Mouse (Mus musculus): ENCODE data around the gene Sox5. TPM values are rescaled to one million over a fixed set of nuclear protein-coding genes. Genes with fewer than 3 reads are reported as not detected.

Gene Sox5
- polyA plus RNA-seq, 1 experiment from 2014 or later = 38.9 TPM

DNA sequence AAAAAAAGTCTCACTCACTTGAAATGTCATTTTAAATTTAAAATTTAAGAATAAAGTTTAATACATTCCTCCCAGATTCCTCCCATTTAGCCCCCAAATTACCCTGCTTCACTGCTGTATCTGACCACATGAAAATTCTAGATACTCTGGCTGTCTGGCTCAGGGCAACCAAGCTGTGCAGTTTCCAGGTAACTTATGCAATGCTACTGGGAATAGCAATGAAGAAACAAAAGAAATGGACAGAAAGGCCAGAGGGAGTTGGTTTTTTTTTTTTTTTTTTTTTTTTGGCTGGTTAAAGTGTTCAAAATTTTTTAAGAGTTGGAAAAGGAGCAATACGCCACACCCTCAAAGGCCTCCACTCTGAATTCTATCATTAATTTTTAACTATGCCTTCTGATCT lies 73.8 kb downstream of the Sox5 start:
- Histone ChIP-seq H3K9me3 (no peaks in the 10 kb centered on the region), H3K4me2 (no peak overlapping the region), H3K27me3 (no peaks in the 10 kb centered on the region), H3K27ac (replicated peaks) (no peak overlapping the region), H3K36me3 (no peaks in the 10 kb centered on the region), H3K9ac (no peak overlapping the region), H3K4me1 (replicated peaks) (peaks cover 8% of the 10 kb centered on the region), H3K4me3 (no peak overlapping the region)
- 100% methylated on average over 1 of the region's 1 CpGs for WGBS
- no peak for ATAC-seq (ENCODE audit: low FRiP score, low read depth)

DNA sequence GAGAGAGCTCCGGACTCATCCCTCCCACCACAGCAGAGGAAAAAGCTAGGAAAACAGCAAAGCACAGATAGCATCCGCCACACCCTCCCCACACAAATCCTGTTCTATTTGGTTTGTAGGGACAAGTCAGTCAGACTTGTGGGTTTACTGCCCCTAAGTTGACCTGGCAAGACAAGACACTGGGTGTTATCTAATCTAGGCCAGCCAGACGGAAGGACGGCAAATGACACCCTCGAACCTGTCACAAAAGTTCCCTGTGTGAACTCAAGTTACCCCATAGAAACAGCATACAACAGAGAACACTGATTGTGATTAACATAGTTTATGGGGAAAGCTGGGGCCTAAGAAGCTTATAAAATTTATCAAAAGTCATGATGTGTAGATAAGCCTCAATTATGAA lies 76.8 kb downstream of the Sox5 start:
- H3K9ac ChIP-seq = no peak overlapping the region
- no peak overlapping the region for H3K4me2 ChIP-seq
- no peaks in the 10 kb centered on the region for H3K36me3 ChIP-seq
- WGBS = 92% methylated on average over 5 of the region's 5 CpGs
- no peaks in the 10 kb centered on the region for H3K9me3 ChIP-seq
- no peak overlapping the region for H3K27ac ChIP-seq (replicated peaks)
- ATAC-seq (ENCODE audit: low FRiP score, low read depth) = no peak
- H3K4me1 ChIP-seq (replicated peaks) = no peaks in the 10 kb centered on the region
- H3K4me3 ChIP-seq = no peak overlapping the region
- no peaks in the 10 kb centered on the region for H3K27me3 ChIP-seq

DNA sequence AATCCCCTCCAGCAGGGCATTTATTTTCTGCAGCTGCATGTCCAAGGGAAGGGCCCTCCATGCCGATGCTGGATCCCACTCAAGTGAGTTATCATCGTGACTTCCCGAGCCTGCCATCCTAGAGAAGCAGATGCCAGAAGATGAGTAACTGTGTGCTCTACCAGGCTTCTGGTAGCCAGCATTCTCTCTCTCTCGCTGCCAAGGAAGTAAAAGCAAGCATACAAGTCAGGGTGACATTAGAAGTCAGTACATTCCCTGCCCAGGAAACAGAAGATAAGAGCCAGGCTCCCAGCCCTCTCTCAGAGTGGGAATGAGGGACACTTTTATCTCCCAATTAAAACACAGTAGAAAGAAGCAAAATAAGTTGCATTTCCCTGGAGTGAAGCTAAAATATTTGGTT lies 86.1 kb downstream of the Sox5 start:
- Histone ChIP-seq H3K4me2 (no peak overlapping the region), H3K27ac (replicated peaks) (no peak overlapping the region), H3K27me3 (no peaks in the 10 kb centered on the region), H3K36me3 (no peaks in the 10 kb centered on the region), H3K4me3 (no peak overlapping the region), H3K4me1 (replicated peaks) (no peaks in the 10 kb centered on the region), H3K9me3 (no peaks in the 10 kb centered on the region), H3K9ac (no peak overlapping the region)
- no peak for ATAC-seq (ENCODE audit: low FRiP score, low read depth)
- 80% methylated on average over 4 of the region's 4 CpGs for WGBS

DNA sequence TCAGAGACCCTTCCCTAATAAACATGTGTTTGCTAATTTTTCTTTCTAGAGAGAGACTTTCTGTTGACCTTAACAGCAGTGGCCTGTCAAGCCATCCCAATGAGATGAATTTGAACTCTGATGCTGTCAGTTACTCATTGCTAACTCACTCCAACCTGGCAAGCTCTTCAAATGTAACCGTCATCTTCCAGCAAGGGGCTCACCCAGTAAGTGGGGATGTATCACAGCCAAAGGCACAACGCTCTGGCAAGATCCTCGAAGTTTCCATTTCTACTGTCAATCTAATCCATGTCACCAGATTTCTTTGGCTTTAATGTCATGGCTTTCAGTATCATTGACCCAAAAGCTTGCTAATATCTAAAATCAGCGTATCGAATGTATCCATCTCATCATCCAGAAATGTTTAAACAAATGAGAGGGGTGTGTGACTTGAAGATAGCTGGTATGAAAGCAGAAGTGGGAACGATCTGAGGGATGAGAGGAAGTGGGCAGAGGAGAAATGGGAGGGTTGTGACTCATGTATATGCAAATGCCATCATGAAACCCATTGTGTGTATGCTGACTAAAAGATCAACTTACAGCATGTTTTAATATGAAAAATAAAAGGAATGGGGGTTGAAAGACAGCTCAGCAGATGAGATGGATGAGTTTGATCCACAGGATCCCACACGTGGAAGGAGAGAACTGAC lies 88.4 kb downstream of the Sox5 start:
- WGBS = 90% methylated on average over 7 of the region's 7 CpGs
- Histone ChIP-seq H3K9ac (no peak overlapping the region), H3K9me3 (no peaks in the 10 kb centered on the region), H3K36me3 (no peaks in the 10 kb centered on the region), H3K4me1 (replicated peaks) (no peaks in the 10 kb centered on the region), H3K4me3 (no peak overlapping the region), H3K27me3 (no peaks in the 10 kb centered on the region), H3K4me2 (no peak overlapping the region), H3K27ac (replicated peaks) (no peak overlapping the region)
- ATAC-seq (ENCODE audit: low FRiP score, low read depth) = no peak

DNA sequence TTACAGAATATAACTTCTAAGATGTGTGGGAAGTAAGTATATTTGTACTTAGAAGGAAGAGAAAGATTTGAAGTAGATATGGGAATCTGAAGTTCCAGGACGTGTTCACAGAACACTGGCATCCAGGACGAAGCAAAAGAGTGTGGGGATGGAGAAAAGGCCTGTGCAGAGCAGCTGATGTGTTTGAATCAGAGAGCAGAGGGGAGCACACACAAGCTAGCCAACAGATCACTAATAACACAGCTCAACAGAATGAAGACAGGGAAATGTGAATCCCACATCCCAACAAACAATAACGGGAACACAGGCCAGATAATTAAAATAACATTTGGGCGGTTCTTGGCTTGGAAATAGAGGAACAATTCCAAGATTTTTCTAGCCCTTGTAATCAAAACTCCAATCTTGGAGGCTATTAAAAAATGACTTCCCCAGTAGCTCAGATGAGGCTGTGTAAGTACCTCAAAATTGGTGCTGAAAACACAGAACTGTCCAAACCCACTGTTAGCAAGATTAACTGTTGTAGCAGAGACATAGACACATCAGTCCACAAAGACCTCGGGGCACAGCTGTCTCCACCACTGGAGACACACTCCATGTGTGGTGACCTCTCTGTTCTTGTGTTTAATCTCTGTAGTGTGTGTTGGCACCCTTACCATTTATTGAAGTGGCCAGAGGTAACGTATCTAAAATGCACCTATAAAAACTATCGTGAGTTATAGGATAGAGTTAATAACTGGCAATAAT lies 90.3 kb downstream of the Sox5 start:
- Histone ChIP-seq H3K4me1 (replicated peaks) (no peaks in the 10 kb centered on the region), H3K4me2 (no peak overlapping the region), H3K27ac (replicated peaks) (no peak overlapping the region), H3K4me3 (no peak overlapping the region), H3K9me3 (no peaks in the 10 kb centered on the region), H3K36me3 (no peaks in the 10 kb centered on the region), H3K27me3 (no peaks in the 10 kb centered on the region), H3K9ac (no peak overlapping the region)
- 79% methylated on average over 7 of the region's 7 CpGs for WGBS
- ATAC-seq (ENCODE audit: low FRiP score, low read depth) = no peak

DNA sequence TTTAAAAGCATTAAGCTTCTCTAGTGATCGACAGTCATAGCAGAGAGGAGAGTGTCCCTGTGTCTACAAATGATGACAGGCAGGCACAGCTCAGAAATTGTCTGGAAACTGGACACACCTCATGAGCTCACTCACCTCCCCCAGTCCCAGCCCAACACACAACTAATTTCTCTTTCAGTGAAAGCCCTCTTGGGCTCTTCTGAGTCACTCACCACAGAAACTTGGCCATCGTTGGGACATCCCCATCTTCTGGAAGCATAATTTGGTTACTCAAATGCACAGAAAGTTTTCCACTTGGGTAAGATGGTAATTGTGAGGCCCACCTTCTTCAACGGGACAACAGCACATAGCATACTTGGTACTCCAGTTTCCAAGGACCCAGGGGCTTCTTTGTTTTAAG lies 92.7 kb downstream of the Sox5 start:
- Histone ChIP-seq H3K27me3 (no peaks in the 10 kb centered on the region), H3K4me3 (no peak overlapping the region), H3K9me3 (no peaks in the 10 kb centered on the region), H3K4me2 (no peak overlapping the region), H3K9ac (no peak overlapping the region), H3K27ac (replicated peaks) (no peak overlapping the region), H3K36me3 (no peaks in the 10 kb centered on the region), H3K4me1 (replicated peaks) (no peaks in the 10 kb centered on the region)
- ATAC-seq (ENCODE audit: low FRiP score, low read depth) = no peak
- 94% methylated on average over 3 of the region's 3 CpGs for WGBS

DNA sequence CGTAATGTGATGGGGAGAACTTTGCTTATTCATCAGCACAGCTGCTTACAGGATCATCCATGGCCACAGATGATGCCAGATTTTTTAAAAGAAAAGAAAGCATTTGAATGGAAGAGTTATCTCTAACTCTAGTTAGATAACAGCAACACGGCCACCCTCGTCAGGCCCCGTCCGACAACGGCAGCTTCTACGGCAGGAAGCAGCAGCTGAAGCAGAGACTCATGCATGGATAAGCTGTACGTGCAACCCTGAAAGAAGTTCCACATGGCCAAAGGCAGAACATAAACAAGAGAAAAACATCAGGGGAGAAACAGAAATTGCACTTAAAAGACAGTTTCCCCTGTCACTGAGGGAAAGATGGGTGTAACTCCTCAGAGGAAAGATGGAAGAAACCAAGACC lies 94.1 kb downstream of the Sox5 start:
- no peak overlapping the region for H3K9ac ChIP-seq
- no peak overlapping the region for H3K4me3 ChIP-seq
- H3K27ac ChIP-seq (replicated peaks) = no peak overlapping the region
- ATAC-seq (ENCODE audit: low FRiP score, low read depth) = no peak
- H3K4me1 ChIP-seq (replicated peaks) = no peaks in the 10 kb centered on the region
- H3K4me2 ChIP-seq = no peak overlapping the region
- H3K36me3 ChIP-seq = no peaks in the 10 kb centered on the region
- H3K27me3 ChIP-seq = no peaks in the 10 kb centered on the region
- H3K9me3 ChIP-seq = no peaks in the 10 kb centered on the region
- WGBS = 87% methylated on average over 8 of the region's 8 CpGs

DNA sequence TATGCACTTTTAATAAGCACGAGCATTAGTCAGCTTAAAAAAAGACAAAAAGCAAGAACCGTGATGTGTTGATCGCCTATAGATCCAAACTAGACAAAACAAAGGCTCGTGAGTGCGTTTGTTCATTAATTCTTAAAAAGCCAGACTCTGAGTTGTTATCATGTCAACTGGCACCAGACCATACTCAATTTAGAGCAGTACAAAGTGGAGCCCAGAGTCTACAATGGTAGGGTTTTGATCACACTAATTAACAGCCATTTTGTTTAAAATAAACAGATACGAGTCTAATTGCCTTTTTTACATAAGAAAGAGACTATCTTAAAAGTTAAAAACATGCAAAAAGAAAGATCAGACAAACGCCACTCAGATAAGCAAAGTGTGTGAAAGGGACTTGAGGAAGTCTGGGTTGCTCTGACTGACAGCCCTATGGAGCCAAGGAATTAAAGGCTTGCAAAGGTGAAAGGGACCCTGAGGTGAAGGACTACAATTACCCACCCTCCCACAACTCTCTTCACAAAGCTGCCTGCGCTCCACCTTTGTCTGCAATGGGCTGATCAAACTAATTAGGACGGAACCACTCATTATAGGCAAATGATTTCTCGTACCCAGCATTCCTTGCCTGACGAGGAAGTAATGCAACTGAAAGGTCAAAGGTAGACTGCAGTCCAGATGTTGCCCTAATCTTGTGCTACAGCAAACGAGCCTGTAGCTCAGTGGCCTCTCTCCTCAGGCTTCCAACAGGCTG lies 100.6 kb downstream of the Sox5 start:
- H3K9ac ChIP-seq = no peak overlapping the region
- no peak overlapping the region for H3K27ac ChIP-seq (replicated peaks)
- no peak overlapping the region for H3K4me2 ChIP-seq
- WGBS = 62% methylated on average over 12 of the region's 12 CpGs
- H3K27me3 ChIP-seq = no peaks in the 10 kb centered on the region
- no peaks in the 10 kb centered on the region for H3K9me3 ChIP-seq
- ATAC-seq (ENCODE audit: low FRiP score, low read depth) = no peak
- no peak overlapping the region for H3K4me3 ChIP-seq
- H3K36me3 ChIP-seq = no peaks in the 10 kb centered on the region
- no peaks in the 10 kb centered on the region for H3K4me1 ChIP-seq (replicated peaks)

DNA sequence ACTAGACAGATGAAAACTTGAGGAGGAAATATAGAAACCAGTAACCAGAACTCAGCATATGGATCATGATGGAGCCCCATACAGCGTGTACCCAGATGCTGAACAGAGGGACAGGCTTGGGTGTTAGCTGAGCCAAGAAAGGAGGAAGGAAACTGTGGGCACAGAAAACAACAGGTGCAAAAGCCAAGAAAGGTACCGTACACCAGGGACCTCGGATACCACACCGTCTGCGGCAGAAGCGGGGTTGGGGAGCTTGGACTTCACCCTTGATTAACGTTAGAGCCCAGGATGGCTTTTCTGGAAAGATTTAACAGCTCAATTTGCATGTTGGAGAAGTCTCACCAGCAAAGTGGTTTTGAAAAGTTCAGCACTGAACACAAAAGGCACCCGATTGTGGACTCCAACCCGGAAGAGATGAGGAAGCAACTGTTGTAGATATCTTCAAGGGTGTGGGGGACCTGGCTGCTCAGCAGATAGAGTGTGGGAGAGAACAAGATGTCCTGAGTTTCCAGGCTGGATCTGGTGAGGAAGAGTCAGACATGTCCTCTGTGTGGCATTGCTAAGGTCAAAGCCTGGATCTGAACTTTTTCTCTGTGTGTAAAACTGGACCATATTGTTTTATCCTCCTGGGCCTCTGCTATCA lies 104.2 kb downstream of the Sox5 start:
- Histone ChIP-seq H3K36me3 (no peaks in the 10 kb centered on the region), H3K4me1 (replicated peaks) (no peaks in the 10 kb centered on the region), H3K9ac (no peak overlapping the region), H3K27ac (replicated peaks) (no peak overlapping the region), H3K27me3 (no peaks in the 10 kb centered on the region), H3K9me3 (no peaks in the 10 kb centered on the region), H3K4me2 (no peak overlapping the region), H3K4me3 (no peak overlapping the region)
- no peak for ATAC-seq (ENCODE audit: low FRiP score, low read depth)
- 96% methylated on average over 9 of the region's 9 CpGs for WGBS

DNA sequence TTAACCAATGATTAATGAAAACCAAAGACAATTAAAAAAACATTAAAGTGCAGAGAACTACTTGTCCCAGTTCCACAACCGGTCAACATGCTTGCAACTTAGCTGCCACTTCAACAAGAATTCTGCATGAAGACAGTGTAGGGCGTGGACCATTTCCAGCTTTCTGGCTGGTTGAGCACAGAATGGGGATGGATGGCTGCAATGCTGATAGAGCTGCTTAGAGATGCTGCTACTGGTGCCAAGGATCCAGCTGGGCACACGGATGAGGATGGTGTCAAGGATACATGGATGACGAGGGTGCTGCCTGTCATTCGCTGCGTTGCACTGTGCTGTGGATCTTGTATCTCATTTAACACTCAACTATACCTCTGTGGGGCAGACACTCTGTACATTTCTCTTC lies 106.7 kb downstream of the Sox5 start:
- Histone ChIP-seq H3K4me1 (replicated peaks) (no peaks in the 10 kb centered on the region), H3K9me3 (no peaks in the 10 kb centered on the region), H3K4me3 (no peak overlapping the region), H3K27ac (replicated peaks) (no peak overlapping the region), H3K27me3 (no peaks in the 10 kb centered on the region), H3K9ac (no peak overlapping the region), H3K4me2 (no peak overlapping the region), H3K36me3 (no peaks in the 10 kb centered on the region)
- WGBS = 81% methylated on average over 6 of the region's 6 CpGs
- ATAC-seq (ENCODE audit: low FRiP score, low read depth) = no peak

DNA sequence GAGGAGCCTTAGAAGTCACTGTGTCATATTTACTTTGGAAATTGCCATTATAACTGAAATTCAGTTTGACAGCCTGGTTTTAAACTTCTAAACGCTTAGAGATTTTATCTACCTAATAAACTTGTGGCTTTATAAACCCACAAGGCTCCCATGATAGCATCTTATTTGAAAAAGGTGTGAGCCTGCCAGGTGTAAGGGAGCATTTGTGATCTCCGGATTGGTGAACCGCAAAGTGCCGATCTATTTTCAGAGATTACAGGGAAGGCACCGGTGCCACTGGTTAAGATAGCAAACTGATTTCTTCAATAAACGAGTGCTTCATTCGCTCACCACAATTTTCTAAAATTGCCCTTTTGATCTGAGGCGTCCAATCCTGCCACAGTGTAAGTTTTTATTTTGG lies 107.9 kb downstream of the Sox5 start:
- no peak overlapping the region for H3K9ac ChIP-seq
- no peaks in the 10 kb centered on the region for H3K36me3 ChIP-seq
- no peaks in the 10 kb centered on the region for H3K4me1 ChIP-seq (replicated peaks)
- no peaks in the 10 kb centered on the region for H3K9me3 ChIP-seq
- no peak overlapping the region for H3K4me2 ChIP-seq
- ATAC-seq (ENCODE audit: low FRiP score, low read depth) = no peak
- no peak overlapping the region for H3K27ac ChIP-seq (replicated peaks)
- H3K4me3 ChIP-seq = no peak overlapping the region
- H3K27me3 ChIP-seq = no peaks in the 10 kb centered on the region
- WGBS = 91% methylated on average over 8 of the region's 8 CpGs

Measured in hindbrain, embryonic 15.5 days (tissue).